Mouse (Mus musculus) intestine, embryonic 16.5 days (tissue): ENCODE data around the gene Syne1. TPM values are rescaled to one million over a fixed set of nuclear protein-coding genes. Genes with fewer than 3 reads are reported as not detected.

Source experiments
- ATAC-seq: fragments of 200-750 bp; cut with Nextera tagmentation; 2 replicates; pipeline ENCODE4 v1.8.0; 2017; ENCODE audit warnings: moderate TSS enrichment, moderate library complexity
- H3K27ac ChIP-seq: fragments of 300-500 bp; sonication (generic); 2 replicates; pipeline ENCODE4 v1.5.1; 2014; ENCODE audit warnings: mild to moderate bottlenecking, low read length
- H3K27me3 ChIP-seq: fragments of 300-500 bp; sonication (generic); replicated peaks from 2 replicates; pipeline ENCODE4 v1.6.1; 2014; ENCODE audit warnings: low read length, control low read depth, mixed read lengths; ENCODE audit not compliant: control insufficient read depth, insufficient read depth
- H3K36me3 ChIP-seq: fragments of 300-500 bp; sonication (generic); 2 replicates; pipeline ENCODE4 v1.6.1; 2014; ENCODE audit warnings: low read length, control low read depth; ENCODE audit not compliant: control insufficient read depth, insufficient read depth
- H3K4me1 ChIP-seq: fragments of 300-500 bp; sonication (generic); 2 replicates; pipeline ENCODE4 v1.6.1; 2014; ENCODE audit warnings: low read length, control low read depth, mixed read lengths; ENCODE audit not compliant: control insufficient read depth, insufficient read depth
- H3K4me2 ChIP-seq: fragments of 300-500 bp; sonication (generic); 2 replicates; pipeline ENCODE4 v1.6.1; 2014; ENCODE audit warnings: low read depth, low read length, control low read depth
- H3K4me3 ChIP-seq: fragments of 300-500 bp; sonication (generic); 2 replicates; pipeline ENCODE4 v1.5.1; 2014; ENCODE audit warnings: mild to moderate bottlenecking, low read length
- H3K9ac ChIP-seq: fragments of 300-500 bp; sonication (generic); 2 replicates; pipeline ENCODE4 v1.6.1; 2014; ENCODE audit warnings: low read depth, low read length
- H3K9me3 ChIP-seq: fragments of 300-500 bp; sonication (generic); 2 replicates; pipeline ENCODE4 v1.6.1; 2016; ENCODE audit warnings: low read length, control low read depth; ENCODE audit not compliant: control insufficient read depth
- WGBS: fragments of 180-500 bp; shearing (Covaris S2); extraction: QIAGEN DNeasy Blood & Tissue Kit; methylation state at CpG from one replicate; pipeline ENCODE4 v1.1.7; 2014; 5-methylcytosine and 5-hydroxymethylcytosine counted together
- polyA plus RNA-seq: library from polyadenylated mRNA; unstranded; fragments of >200 nt; fragmentation: Nextera tagmentation; extraction: Ambion mirVana; gene quantifications from 2 replicates; pipeline ENCODE4 v1.2.1, GENCODE M21; 2015

Gene Syne1
- polyA plus RNA-seq, 1 experiment from 2014 or later = 4.7 TPM

GRCm38 (mm10) chr10:5528284-5528683 is 23.0 kb downstream of the Syne1 start:
- no peak overlapping the region for H3K9ac ChIP-seq
- no peak overlapping the region for H3K27ac ChIP-seq
- H3K4me2 ChIP-seq = no peak overlapping the region
- no peaks in the 10 kb centered on the region for H3K27me3 ChIP-seq
- H3K9me3 ChIP-seq = no peaks in the 10 kb centered on the region
- no peak for ATAC-seq
- H3K4me1 ChIP-seq = no peaks in the 10 kb centered on the region
- H3K36me3 ChIP-seq = no peaks in the 10 kb centered on the region
- WGBS = 81% methylated on average over 1 of the region's 1 CpGs
- H3K4me3 ChIP-seq = no peak overlapping the region

- Histone ChIP-seq H3K4me3 (no peak overlapping the region), H3K36me3 (no peaks in the 10 kb centered on the region), H3K27ac (no peak overlapping the region), H3K9ac (no peak overlapping the region), H3K9me3 (no peaks in the 10 kb centered on the region), H3K4me1 (no peaks in the 10 kb centered on the region), H3K27me3 (no peaks in the 10 kb centered on the region), H3K4me2 (no peak overlapping the region)
- ATAC-seq = no peak
- WGBS = 57% methylated on average over 4 of the region's 4 CpGs
These were observed 23.6 kb downstream of the Syne1 start for GRCm38 (mm10) chr10:5527634-5528033.

- no peak overlapping the region for H3K9ac ChIP-seq
- H3K4me1 ChIP-seq = no peaks in the 10 kb centered on the region
- no peaks in the 10 kb centered on the region for H3K9me3 ChIP-seq
- H3K27ac ChIP-seq = no peak overlapping the region
- H3K27me3 ChIP-seq = no peaks in the 10 kb centered on the region
- 77% methylated on average over 4 of the region's 4 CpGs for WGBS
- no peak overlapping the region for H3K4me3 ChIP-seq
- no peaks in the 10 kb centered on the region for H3K36me3 ChIP-seq
- ATAC-seq = no peak
- no peak overlapping the region for H3K4me2 ChIP-seq
These were observed 28.4 kb downstream of the Syne1 start for GRCm38 (mm10) chr10:5522904-5523303.

- Histone ChIP-seq H3K9me3 (no peaks in the 10 kb centered on the region), H3K4me3 (no peak overlapping the region), H3K4me1 (no peaks in the 10 kb centered on the region), H3K36me3 (no peaks in the 10 kb centered on the region), H3K9ac (no peak overlapping the region), H3K27me3 (no peaks in the 10 kb centered on the region), H3K4me2 (no peak overlapping the region), H3K27ac (no peak overlapping the region)
- ATAC-seq = no peak
- WGBS = 94% methylated on average over 3 of the region's 3 CpGs
These were observed 29.0 kb downstream of the Syne1 start for GRCm38 (mm10) chr10:5522276-5522675.

GRCm38 (mm10) chr10:5520695-5521094 is 30.6 kb downstream of the Syne1 start:
- Histone ChIP-seq H3K4me3 (no peak overlapping the region), H3K27me3 (no peaks in the 10 kb centered on the region), H3K9me3 (no peaks in the 10 kb centered on the region), H3K36me3 (no peaks in the 10 kb centered on the region), H3K4me1 (no peaks in the 10 kb centered on the region), H3K4me2 (no peak overlapping the region), H3K9ac (no peak overlapping the region), H3K27ac (no peak overlapping the region)
- ATAC-seq = no peak
- 72% methylated on average over 1 of the region's 1 CpGs for WGBS

GRCm38 (mm10) chr10:5515330-5515729 is 36.0 kb downstream of the Syne1 start:
- no peak overlapping the region for H3K4me3 ChIP-seq
- H3K4me1 ChIP-seq = no peaks in the 10 kb centered on the region
- H3K4me2 ChIP-seq = no peak overlapping the region
- ATAC-seq = no peak
- whole genome bisulfite sequencing = 20% methylated on average over 3 of the region's 3 CpGs
- no peaks in the 10 kb centered on the region for H3K9me3 ChIP-seq
- no peak overlapping the region for H3K9ac ChIP-seq
- H3K27me3 ChIP-seq = no peaks in the 10 kb centered on the region
- H3K36me3 ChIP-seq = no peaks in the 10 kb centered on the region
- H3K27ac ChIP-seq = no peak overlapping the region

GRCm38 (mm10) chr10:5514134-5514533 is 37.1 kb downstream of the Syne1 start:
- no peak overlapping the region for H3K4me3 ChIP-seq
- no peaks in the 10 kb centered on the region for H3K27me3 ChIP-seq
- no peaks in the 10 kb centered on the region for H3K9me3 ChIP-seq
- H3K4me2 ChIP-seq = no peak overlapping the region
- no peaks in the 10 kb centered on the region for H3K4me1 ChIP-seq
- H3K9ac ChIP-seq = no peak overlapping the region
- no peak for ATAC-seq
- no peaks in the 10 kb centered on the region for H3K36me3 ChIP-seq
- H3K27ac ChIP-seq = no peak overlapping the region
- 90% methylated on average over 8 of the region's 8 CpGs for WGBS

- Histone ChIP-seq H3K9me3 (no peaks in the 10 kb centered on the region), H3K4me1 (no peaks in the 10 kb centered on the region), H3K36me3 (no peaks in the 10 kb centered on the region), H3K27me3 (no peaks in the 10 kb centered on the region), H3K27ac (no peak overlapping the region), H3K9ac (no peak overlapping the region), H3K4me2 (no peak overlapping the region), H3K4me3 (no peak overlapping the region)
- no peak for ATAC-seq
These were observed 39.0 kb downstream of the Syne1 start for GRCm38 (mm10) chr10:5512285-5512684.

GRCm38 (mm10) chr10:5511403-5511802 is 39.9 kb downstream of the Syne1 start:
- no peak for ATAC-seq
- no peaks in the 10 kb centered on the region for H3K4me1 ChIP-seq
- H3K27me3 ChIP-seq = no peaks in the 10 kb centered on the region
- no peaks in the 10 kb centered on the region for H3K9me3 ChIP-seq
- no peak overlapping the region for H3K9ac ChIP-seq
- H3K4me2 ChIP-seq = no peak overlapping the region
- no peak overlapping the region for H3K4me3 ChIP-seq
- H3K27ac ChIP-seq = no peak overlapping the region
- H3K36me3 ChIP-seq = no peaks in the 10 kb centered on the region
- WGBS = 78% methylated on average over 3 of the region's 3 CpGs

- 70% methylated on average over 2 of the region's 2 CpGs for WGBS
- Histone ChIP-seq H3K4me1 (no peaks in the 10 kb centered on the region), H3K4me2 (no peak overlapping the region), H3K36me3 (no peaks in the 10 kb centered on the region), H3K27ac (no peak overlapping the region), H3K4me3 (no peak overlapping the region), H3K9ac (no peak overlapping the region), H3K9me3 (no peaks in the 10 kb centered on the region), H3K27me3 (no peaks in the 10 kb centered on the region)
- ATAC-seq = no peak
These were observed 43.8 kb downstream of the Syne1 start for GRCm38 (mm10) chr10:5507478-5507877.
